Mouse (Mus musculus) cerebellum, postnatal 4 days (tissue): Measurements from ENCODE around the gene Sort1.
A peak's percentile ranks its signal among the peaks of the same experiment; 100 is the strongest.

ENCODE experiments used
- DNase-seq, 2 experiments: peaks; one replicate each; pipeline ENCODE4 v3.0.0; 2022; ENCODE audit warnings: low spot score in 2 of 2, mixed read lengths in 1 of 2

The Sort1 gene

GRCm38 (mm10) chr3:108327916-108328315 is 44.0 kb downstream of the Sort1 start:
- DNase-seq, result no peak

DNA sequence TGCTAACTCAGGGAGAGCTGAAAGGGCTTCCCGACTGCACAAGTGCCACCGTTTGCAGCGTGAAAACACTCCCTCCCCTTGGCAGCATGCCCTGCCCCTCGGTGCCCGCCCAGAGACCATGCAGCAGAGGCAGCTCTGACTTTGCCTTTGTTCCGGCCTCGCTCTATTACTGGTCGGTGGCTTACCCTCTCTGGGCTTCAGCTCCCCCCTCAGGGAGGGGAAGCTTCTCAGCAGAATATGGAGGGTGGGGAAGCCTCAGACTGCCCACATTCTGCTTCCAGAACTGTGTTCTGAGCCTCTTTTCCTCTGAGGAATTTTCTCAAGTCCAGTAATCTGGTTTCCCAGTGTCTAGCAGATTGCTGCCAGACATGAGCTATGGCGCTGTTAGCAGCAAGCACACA is 44.6 kb downstream of the Sort1 start:
- DNase-seq, result peak; percentile 28 to 74

DNA sequence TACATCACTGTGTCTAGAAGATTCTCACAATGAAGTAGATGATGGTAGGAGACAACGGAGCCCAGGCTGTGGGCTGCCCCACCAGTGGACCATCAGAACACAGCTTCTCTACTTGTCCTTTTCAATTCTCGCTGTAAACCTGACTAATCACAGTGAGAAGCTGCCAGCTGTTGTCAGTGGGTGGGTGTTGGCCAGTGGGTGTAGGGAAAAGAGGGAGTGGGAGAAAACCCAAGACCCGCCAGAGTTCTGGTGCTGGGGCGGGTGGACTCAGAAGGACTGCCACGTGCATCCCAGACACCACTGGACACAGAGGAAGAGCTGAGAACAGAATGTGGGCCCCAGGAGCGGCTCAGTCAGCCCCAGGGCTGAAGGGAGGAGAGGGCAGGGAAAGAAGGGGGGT is 46.9 kb downstream of the Sort1 start:
- no peak for DNase-seq

GRCm38 (mm10) chr3:108336878-108337277 is 53.0 kb downstream of the Sort1 start:
- no peak for DNase-seq

- no peak for DNase-seq
Measured at GRCm38 (mm10) chr3:108341040-108341439, 57.2 kb downstream of the Sort1 start.

DNA sequence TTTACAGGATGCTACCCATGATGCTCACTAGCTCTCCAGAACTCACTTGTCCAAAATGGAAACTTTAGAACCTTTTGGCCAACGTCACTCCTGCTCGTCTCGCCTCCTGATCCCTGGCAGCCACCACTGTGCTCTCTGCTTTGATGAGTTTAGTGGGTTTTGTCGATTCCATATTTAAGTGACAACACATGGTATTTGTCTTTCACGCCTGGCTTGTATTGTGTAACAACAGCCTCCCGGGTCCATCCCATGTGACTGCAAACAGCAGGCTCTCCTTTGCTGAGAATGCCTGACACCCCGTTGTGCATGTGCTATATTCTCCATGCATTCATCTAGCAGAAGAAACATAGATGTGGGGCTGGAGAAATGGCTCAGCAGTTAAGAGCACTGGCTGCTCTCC is 58.3 kb downstream of the Sort1 start:
- no peak for DNase-seq

GRCm38 (mm10) chr3:108345855-108346254 is 62.0 kb downstream of the Sort1 start:
- DNase-seq, result no peak

DNA sequence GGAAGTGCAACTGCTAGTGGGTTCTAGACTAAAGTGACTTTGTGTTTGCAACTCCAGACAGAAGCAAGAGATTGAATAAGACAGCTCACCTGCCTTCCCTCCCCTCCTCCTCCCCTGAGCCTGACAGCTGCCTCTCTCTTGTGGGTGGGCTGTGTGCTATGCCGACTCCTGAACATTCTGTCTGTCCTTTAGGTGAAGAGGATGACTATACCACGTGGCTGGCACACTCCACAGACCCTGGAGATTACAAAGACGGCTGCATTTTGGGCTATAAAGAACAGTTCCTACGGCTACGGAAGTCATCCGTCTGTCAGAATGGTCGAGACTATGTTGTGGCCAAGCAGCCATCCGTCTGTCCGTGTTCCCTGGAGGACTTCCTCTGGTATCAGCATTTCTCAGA is 64.5 kb downstream of the Sort1 start:
- DNase-seq, result no peak

GRCm38 (mm10) chr3:108355245-108355644 is 71.4 kb downstream of the Sort1 start:
- DNase-seq, result no peak

DNA sequence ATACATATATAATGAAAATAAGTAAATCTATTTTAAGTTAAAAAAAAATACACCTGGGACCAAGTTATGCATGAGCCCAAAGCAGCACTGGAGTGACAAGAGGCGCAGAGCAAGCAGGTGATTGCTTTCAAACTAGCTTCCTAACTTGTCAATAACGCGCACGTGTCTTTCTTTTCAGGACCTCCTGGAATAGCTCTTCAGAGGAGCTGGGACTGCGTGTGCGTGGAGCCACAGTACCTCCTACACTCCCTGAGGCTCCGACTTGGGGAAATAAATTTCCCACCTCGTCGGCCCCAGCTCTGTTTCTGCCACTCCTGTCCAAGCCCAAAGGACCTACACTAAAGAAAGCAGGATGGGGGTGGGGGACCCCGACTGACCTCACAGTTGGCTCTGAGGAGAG is 73.2 kb downstream of the Sort1 start:
- no peak for DNase-seq

- no peak for DNase-seq
Measured at GRCm38 (mm10) chr3:108358445-108358844, 74.6 kb downstream of the Sort1 start.

DNA sequence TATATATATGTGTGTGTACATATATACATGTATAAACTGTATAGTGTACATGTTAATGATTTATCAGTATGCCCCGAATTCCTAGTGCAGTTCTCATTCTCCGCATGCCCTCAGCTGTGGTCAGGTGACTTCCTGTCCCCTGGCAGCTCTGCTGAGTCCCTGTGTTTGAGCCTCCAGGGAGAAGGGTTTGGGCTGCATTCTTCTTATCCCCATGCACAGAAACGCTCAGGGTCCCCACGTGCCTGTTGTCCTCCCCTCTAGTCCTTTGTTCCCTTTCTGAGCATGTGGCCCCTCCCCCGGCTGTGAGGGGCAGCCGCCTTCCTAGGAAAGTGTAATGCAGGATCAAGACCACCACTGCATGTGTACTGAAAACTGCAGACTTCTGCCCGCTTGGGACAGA is 77.0 kb downstream of the Sort1 start:
- DNase-seq, result no peak

DNA sequence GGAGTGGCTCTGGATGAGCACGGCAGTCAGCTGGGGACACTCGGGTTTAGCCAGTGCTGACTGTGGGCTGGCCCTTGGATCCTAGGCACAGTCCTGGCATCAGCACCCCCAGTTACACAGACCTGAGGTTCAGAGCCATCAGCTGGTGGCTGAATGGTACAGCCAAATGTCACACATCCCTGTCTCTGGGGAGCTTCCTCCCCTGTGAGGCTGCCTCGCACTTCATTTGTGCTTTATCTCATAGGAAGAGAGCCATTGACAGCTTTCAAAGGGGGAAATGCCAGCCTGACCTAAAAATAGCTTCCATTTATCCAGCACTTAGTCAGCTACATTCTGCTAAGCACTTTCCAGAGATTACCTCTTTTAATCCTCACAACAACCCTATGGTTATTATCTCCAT is 79.7 kb downstream of the Sort1 start:
- no peak for DNase-seq

- no peak for DNase-seq
Measured at GRCm38 (mm10) chr3:108364270-108364995, 80.6 kb downstream of the Sort1 start, which contains the start of gene Mybphl. Gene Mybphl, plus strand, starts transcription at chr3:108364911.

- peak in 1 of 2 experiments; percentile 29 for DNase-seq
Measured at GRCm38 (mm10) chr3:108367173-108367572, 83.3 kb downstream of the Sort1 start.

- no peak for DNase-seq
Measured at GRCm38 (mm10) chr3:108367828-108368227, 83.9 kb downstream of the Sort1 start.

DNA sequence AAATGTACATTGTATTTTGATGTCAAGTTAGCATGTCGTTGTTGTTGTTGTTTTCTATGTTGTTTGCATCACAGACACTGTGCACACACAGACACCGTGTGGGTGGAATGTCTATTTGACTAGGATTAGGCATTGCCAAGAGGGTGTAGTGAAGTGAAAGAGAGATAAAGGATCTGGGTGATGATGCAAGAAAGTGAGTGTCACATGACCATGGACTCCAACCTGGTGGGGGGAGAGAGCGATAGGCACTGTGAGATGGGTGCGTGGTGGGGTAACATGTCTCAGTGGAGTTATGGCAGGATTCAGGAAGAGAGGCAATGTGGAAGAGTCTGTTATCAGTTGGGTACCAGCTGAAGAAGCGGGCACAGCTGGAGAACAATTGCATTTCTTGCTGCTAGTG is 84.8 kb downstream of the Sort1 start:
- DNase-seq, result no peak

- DNase-seq, result no peak
Measured at GRCm38 (mm10) chr3:108372274-108372673, 88.4 kb downstream of the Sort1 start.

DNA sequence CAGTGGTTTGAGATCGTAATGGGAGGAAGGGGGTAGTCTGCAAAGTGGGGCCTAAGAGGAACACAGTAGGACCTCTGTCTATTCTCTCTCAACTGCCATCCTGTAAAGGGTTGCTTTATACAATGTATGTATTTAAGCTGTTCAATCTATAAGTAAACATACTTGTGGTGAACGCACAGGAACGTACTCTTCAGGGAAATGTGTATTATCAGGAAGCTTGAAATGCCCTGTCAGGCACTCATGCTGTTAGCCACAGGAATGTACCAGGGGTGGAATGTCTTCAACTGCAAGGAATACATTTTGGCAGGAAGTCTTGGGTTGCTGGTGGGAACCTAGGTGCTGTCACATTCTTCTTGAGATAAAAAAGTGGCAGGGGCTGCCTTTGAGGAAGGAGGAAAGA is 88.8 kb downstream of the Sort1 start:
- no peak for DNase-seq

DNA sequence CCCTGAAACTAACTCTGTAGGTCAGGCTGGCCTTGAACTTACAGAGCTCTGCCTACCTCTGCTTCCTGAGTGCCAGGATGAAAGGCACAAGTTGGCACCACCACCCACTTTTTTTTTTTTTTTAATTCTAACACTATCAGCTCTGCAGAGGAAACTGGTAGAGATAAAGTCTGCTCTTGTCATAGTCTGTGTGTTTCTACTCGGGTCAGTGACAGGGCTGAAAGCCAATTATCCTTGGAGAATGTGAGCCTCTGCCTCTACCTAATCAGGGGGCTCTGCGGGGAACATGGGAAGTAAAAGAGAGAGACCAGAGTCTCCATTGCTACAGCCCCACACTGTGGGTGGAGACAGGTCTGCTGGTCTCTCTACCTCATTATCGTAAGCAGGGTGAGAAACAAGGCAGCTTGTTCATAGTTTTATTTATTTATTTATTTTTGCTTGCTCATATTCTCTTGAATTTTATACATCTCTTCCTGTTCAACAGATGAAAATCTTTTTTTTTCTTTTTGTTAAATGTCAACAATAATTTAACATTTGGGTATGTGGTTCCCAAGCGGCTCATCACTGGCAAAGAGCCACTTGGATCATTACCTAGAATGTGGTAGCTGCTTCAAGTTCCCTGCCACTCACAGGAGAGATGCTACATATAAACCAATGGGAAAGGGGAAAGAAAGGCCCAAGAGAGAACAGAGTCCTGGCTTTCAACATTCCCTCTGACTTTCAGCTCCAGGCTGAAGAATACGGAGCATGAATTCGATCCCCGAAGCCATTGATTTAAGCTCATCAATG is 95.2 kb downstream of the Sort1 start:
- no peak for DNase-seq

- no peak for DNase-seq
Measured at GRCm38 (mm10) chr3:108380695-108381094, 96.8 kb downstream of the Sort1 start.

GRCm38 (mm10) chr3:108381945-108382875 is 98.3 kb downstream of the Sort1 start:
- DNase-seq, result no peak
